Comparison of ENCODE assay signal across 24 mouse cellular contexts in the genomic region with DNA sequence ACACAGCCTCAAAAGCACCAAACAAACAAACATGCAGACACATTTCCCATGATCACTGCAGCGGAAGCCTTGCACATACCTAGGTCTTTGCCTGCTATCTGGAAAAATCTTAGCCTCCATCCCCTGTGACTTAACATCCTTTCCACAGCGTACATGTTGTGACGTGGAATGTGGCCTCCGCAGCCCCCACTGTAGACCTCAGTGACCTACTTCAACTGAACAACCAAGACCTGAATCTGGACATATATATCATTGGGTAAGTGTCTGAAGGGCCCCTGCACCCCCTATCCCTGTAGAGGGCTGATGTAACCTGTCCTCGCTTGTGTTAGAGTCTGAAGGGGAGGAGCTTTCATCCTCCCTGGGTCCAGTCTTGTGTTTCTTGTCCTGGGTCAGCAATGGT. TPM values are rescaled to one million over a fixed set of nuclear protein-coding genes. Genes with fewer than 3 reads are reported as not detected.
A peak's percentile ranks its signal among the peaks of the same experiment; 100 is the strongest.
DNase-seq lines count a peak whose midpoint lies in the region; ATAC-seq and TF ChIP-seq lines count a peak whose summit lies in the region.
"Had no signal": no experiment of that assay in that cellular context is flagged by ENCODE, and none has a peak within 500 bp of the region (broad histone marks: within the 10 kb centered on the region; RNA-seq: fewer than 3 reads in every experiment).

No protein-coding gene starts in this region.

- TF ChIP-seq POLR2A in heart, adult 2 months (IDR thresholded peaks at IDR 0.05; ENCODE audit: insufficient read depth, low read depth, low read length): no peak

- no peak for DNase-seq in gastrocnemius, adult 2 months
- no peak for DNase-seq in gastrocnemius, postnatal 4 days (ENCODE audit: low spot score in 2 of 2)
- DNase-seq in heart, adult 2 months: no peak
- no peak for DNase-seq in heart, postnatal 36 days
- DNase-seq in liver: no peak
- no peak for DNase-seq in midbrain, embryonic 11.5 days (ENCODE audit: low spot score, missing footprints)
- DNase-seq: adrenal gland, adult 2 months; adrenal gland, postnatal 10 days; adrenal gland, postnatal 25 days; cerebellum, adult 11 months; cerebellum, adult 18-20 months; cerebellum, adult 8-10 months; cerebellum, adult 9-11 months; cerebellum, postnatal 14 days; cerebellum, postnatal 36 days; embryo, embryonic 11 days had no signal

- no peaks in the 10 kb centered on the region for H3K27me3 ChIP-seq in heart, adult 2 months (ENCODE audit: control insufficient read depth, insufficient read depth, low read length)
- no peaks in the 10 kb centered on the region for H3K27me3 ChIP-seq in liver, embryonic 12.5 days (replicated peaks)
- H3K27me3 ChIP-seq in midbrain, embryonic 13.5 days: no peaks in the 10 kb centered on the region
- no peaks in the 10 kb centered on the region for H3K27me3 ChIP-seq in midbrain, embryonic 11.5 days (ENCODE audit: control insufficient read depth, insufficient read depth, low read length)
- H3K27me3 ChIP-seq: embryonic facial prominence, embryonic 12.5 days; embryonic facial prominence, embryonic 15.5 days; forebrain, embryonic 12.5 days had no signal

- peak overlapping the region; percentile 85; the same call in 1 of the 2 replicates for H3K27ac ChIP-seq in gastrocnemius, adult 2 months
- peak overlapping the region; percentile 62; the same call in 1 of the 2 replicates for H3K27ac ChIP-seq in heart, adult 2 months
- H3K27ac ChIP-seq in liver, embryonic 12.5 days: no peak overlapping the region
- no peak overlapping the region for H3K27ac ChIP-seq in midbrain, embryonic 13.5 days
- H3K27ac ChIP-seq in midbrain, embryonic 11.5 days (ENCODE audit: low read depth, low read length): no peak overlapping the region
- H3K27ac ChIP-seq: embryonic facial prominence, embryonic 12.5 days; embryonic facial prominence, embryonic 15.5 days; forebrain, embryonic 10.5 days; forebrain, embryonic 12.5 days had no signal

- 89% methylated on average over 5 of the region's 5 CpGs for WGBS in heart, adult 2 months
- 85% methylated on average over 5 of the region's 5 CpGs for WGBS in liver, embryonic 12.5 days (ENCODE audit: insufficient replicate concordance)
- 97% methylated on average over 5 of the region's 5 CpGs for WGBS in midbrain, embryonic 13.5 days
- 93% methylated on average over 5 of the region's 5 CpGs for WGBS in midbrain, embryonic 11.5 days

- no peaks in the 10 kb centered on the region for H3K9me3 ChIP-seq in liver, embryonic 12.5 days (replicated peaks)
- no peaks in the 10 kb centered on the region for H3K9me3 ChIP-seq in midbrain, embryonic 13.5 days
- H3K9me3 ChIP-seq in midbrain, embryonic 11.5 days (ENCODE audit: control insufficient read depth, low read length): no peaks in the 10 kb centered on the region
- H3K9me3 ChIP-seq: embryonic facial prominence, embryonic 12.5 days; embryonic facial prominence, embryonic 15.5 days; forebrain, embryonic 10.5 days; forebrain, embryonic 12.5 days had no signal

- H3K4me3 ChIP-seq in gastrocnemius, adult 2 months: no peak overlapping the region; the same call in 1 of the 2 replicates
- no peak overlapping the region for H3K4me3 ChIP-seq in heart, adult 2 months
- H3K4me3 ChIP-seq in liver, embryonic 12.5 days: no peak overlapping the region
- no peak overlapping the region for H3K4me3 ChIP-seq in midbrain, embryonic 13.5 days (replicated peaks)
- H3K4me3 ChIP-seq in midbrain, embryonic 11.5 days (ENCODE audit: low read depth, low read length): no peak overlapping the region
- H3K4me3 ChIP-seq: embryonic facial prominence, embryonic 12.5 days; embryonic facial prominence, embryonic 15.5 days; forebrain, embryonic 10.5 days; forebrain, embryonic 12.5 days had no signal

- H3K4me1 ChIP-seq in heart, adult 2 months (ENCODE audit: control insufficient read depth, insufficient read depth, low read length): peaks cover 23% of the 10 kb centered on the region
- peaks cover 26% of the 10 kb centered on the region for H3K4me1 ChIP-seq in liver, embryonic 12.5 days
- H3K4me1 ChIP-seq in midbrain, embryonic 13.5 days (replicated peaks): peaks cover 22% of the 10 kb centered on the region
- H3K4me1 ChIP-seq in midbrain, embryonic 11.5 days (ENCODE audit: control insufficient read depth, insufficient read depth, low read length): peaks cover 11% of the 10 kb centered on the region

- no peaks in the 10 kb centered on the region; the same call in 1 of the 2 replicates for H3K79me2 ChIP-seq in heart, adult 2 months (replicated peaks; ENCODE audit: control insufficient read depth, insufficient read depth, low read length)

- no peak for ATAC-seq in liver, embryonic 12.5 days
- ATAC-seq in midbrain, embryonic 13.5 days: no peak
- no peak for ATAC-seq in midbrain, embryonic 11.5 days (ENCODE audit: low FRiP score)
- ATAC-seq: forebrain, embryonic 14.5 days; forebrain, embryonic 16.5 days had no signal

- intact Hi-C loops in gastrocnemius, adult 2 months (cut with DNase I): loop anchor here (5.0 kb wide), 1 partner anchor 119 kb away; no protein-coding TSS in a partner anchor
- intact Hi-C loops in heart, adult 2 months (cut with DNase I): no loop called here
- intact Hi-C loops in heart, postnatal 36 days (cut with DNase I): no loop called here

- no peak overlapping the region for H3K9ac ChIP-seq in heart, adult 2 months (ENCODE audit: low read depth, low read length)
- no peak overlapping the region for H3K9ac ChIP-seq in liver, embryonic 12.5 days
- 0 out of 2 replicates have a peak overlapping the region, but pooled peaks have one; percentile 45 for H3K9ac ChIP-seq in midbrain, embryonic 13.5 days (replicated peaks)
- H3K9ac ChIP-seq in midbrain, embryonic 11.5 days (ENCODE audit: low read length): no peak overlapping the region
- H3K9ac ChIP-seq: embryonic facial prominence, embryonic 12.5 days; embryonic facial prominence, embryonic 15.5 days had no signal

- no peak for TF ChIP-seq EP300 in heart, adult 2 months (IDR thresholded peaks at IDR 0.05; ENCODE audit: insufficient read depth, low read depth, low read length)

- TF ChIP-seq CTCF in gastrocnemius, adult 2 months (IDR thresholded peaks at IDR 0.05): no peak
- no peak for TF ChIP-seq CTCF in heart, adult 2 months (IDR thresholded peaks at IDR 0.05)

- peak overlapping the region; percentile 74; the same call in 1 of the 2 replicates for H3K4me2 ChIP-seq in liver, embryonic 12.5 days
- no peak overlapping the region for H3K4me2 ChIP-seq in midbrain, embryonic 13.5 days (replicated peaks)
- H3K4me2 ChIP-seq in midbrain, embryonic 11.5 days: no peak overlapping the region
- H3K4me2 ChIP-seq: embryonic facial prominence, embryonic 15.5 days; forebrain, embryonic 12.5 days had no signal

- H3K36me3 ChIP-seq in heart, adult 2 months (ENCODE audit: control insufficient read depth, insufficient read depth, low read length): peaks cover 15% of the 10 kb centered on the region
- H3K36me3 ChIP-seq in liver, embryonic 12.5 days: peaks cover 42% of the 10 kb centered on the region
- H3K36me3 ChIP-seq in midbrain, embryonic 13.5 days: peaks cover 48% of the 10 kb centered on the region
- no peaks in the 10 kb centered on the region for H3K36me3 ChIP-seq in midbrain, embryonic 11.5 days (ENCODE audit: control insufficient read depth, insufficient read depth, low read length)

RNA-seq across cellular contexts. Expression of a gene that starts 2.1 kb away (rescaled TPM):
- 10 to 100 TPM; 25.9 to 27.4 TPM for total RNA-seq in gastrocnemius, adult 2 months (2021)
- 10 to 100 TPM; 26.7 to 28.4 TPM for total RNA-seq in gastrocnemius, postnatal 4 days (2021)
- 10 to 100 TPM; 24.5 to 30.2 TPM for total RNA-seq in heart, adult 2 months (2021)
- 42.8 and 59.8 TPM in 2 replicates for polyA plus RNA-seq in heart, adult 2 months (2012; rRNA removed)
- total RNA-seq in heart, postnatal 36 days (2021): 10 to 100 TPM; 32.7 to 33.5 TPM
- 15.0 and 15.8 TPM in 2 replicates for polyA plus RNA-seq in liver, embryonic 12.5 days (2016; fragmentation: Nextera tagmentation; extraction: Ambion mirVana)
- 41.9 and 43.4 TPM in 2 replicates for polyA plus RNA-seq in midbrain, embryonic 13.5 days (2015; fragmentation: Nextera tagmentation; extraction: Ambion mirVana)
- 23.7 and 25.6 TPM in 2 replicates for polyA plus RNA-seq in midbrain, embryonic 11.5 days (2014; fragmentation: Nextera tagmentation; extraction: Ambion mirVana)

RNA-seq across cellular contexts. Expression of a gene that starts 17.4 kb away (rescaled TPM):
- total RNA-seq in gastrocnemius, adult 2 months (2021): 10 to 100 TPM; 34.1 to 43.9 TPM
- 10 to 100 TPM; 87.9 to 88.1 TPM for total RNA-seq in gastrocnemius, postnatal 4 days (2021)
- 100 to 1,000 TPM in 1 of 2 experiments, 10 to 100 TPM in 1; 96.9 to 105 TPM for total RNA-seq in heart, adult 2 months (2021)
- polyA plus RNA-seq in heart, adult 2 months (2012; rRNA removed): 68.7 and 94.7 TPM in 2 replicates
- total RNA-seq in heart, postnatal 36 days (2021): 100 to 1,000 TPM; 110 to 122 TPM
- polyA plus RNA-seq in liver, embryonic 12.5 days (2016; fragmentation: Nextera tagmentation; extraction: Ambion mirVana): 34.6 and 35.5 TPM in 2 replicates
- polyA plus RNA-seq in midbrain, embryonic 13.5 days (2015; fragmentation: Nextera tagmentation; extraction: Ambion mirVana): 6.5 and 7.6 TPM in 2 replicates
- 9.8 and 10.2 TPM in 2 replicates for polyA plus RNA-seq in midbrain, embryonic 11.5 days (2014; fragmentation: Nextera tagmentation; extraction: Ambion mirVana)

RNA-seq across cellular contexts. Expression of a gene that starts 45.0 kb away (rescaled TPM):
- total RNA-seq in gastrocnemius, adult 2 months (2021): 100 to 1,000 TPM; 151 to 206 TPM
- 100 to 1,000 TPM; 106 to 117 TPM for total RNA-seq in gastrocnemius, postnatal 4 days (2021)
- 10 to 100 TPM; 96.6 to 99.1 TPM for total RNA-seq in heart, adult 2 months (2021)
- 57.2 and 95.9 TPM in 2 replicates for polyA plus RNA-seq in heart, adult 2 months (2012; rRNA removed)
- 100 to 1,000 TPM; 103 to 112 TPM for total RNA-seq in heart, postnatal 36 days (2021)
- 65.7 and 69.3 TPM in 2 replicates for polyA plus RNA-seq in liver, embryonic 12.5 days (2016; fragmentation: Nextera tagmentation; extraction: Ambion mirVana)
- 77.8 and 99.2 TPM in 2 replicates for polyA plus RNA-seq in midbrain, embryonic 13.5 days (2015; fragmentation: Nextera tagmentation; extraction: Ambion mirVana)
- polyA plus RNA-seq in midbrain, embryonic 11.5 days (2014; fragmentation: Nextera tagmentation; extraction: Ambion mirVana): 87.9 and 90.7 TPM in 2 replicates

RNA-seq across cellular contexts. Expression of a gene that starts 46.1 kb away (rescaled TPM):
- 10 to 100 TPM; 53.4 to 64.3 TPM for total RNA-seq in gastrocnemius, adult 2 months (2021)
- 10 to 100 TPM; 67.5 to 76.6 TPM for total RNA-seq in gastrocnemius, postnatal 4 days (2021)
- total RNA-seq in heart, adult 2 months (2021): 10 to 100 TPM; 82.9 to 90.3 TPM
- 27.6 and 64.4 TPM in 2 replicates for polyA plus RNA-seq in heart, adult 2 months (2012; rRNA removed)
- 10 to 100 TPM; 78.4 to 84.2 TPM for total RNA-seq in heart, postnatal 36 days (2021)
- polyA plus RNA-seq in liver, embryonic 12.5 days (2016; fragmentation: Nextera tagmentation; extraction: Ambion mirVana): 50.2 and 53.6 TPM in 2 replicates
- 129 and 130 TPM in 2 replicates for polyA plus RNA-seq in midbrain, embryonic 13.5 days (2015; fragmentation: Nextera tagmentation; extraction: Ambion mirVana)
- polyA plus RNA-seq in midbrain, embryonic 11.5 days (2014; fragmentation: Nextera tagmentation; extraction: Ambion mirVana): 128 and 130 TPM in 2 replicates

Comparison
In these comparisons a context has a peak if more than half of its experiments do, and no peak if none do; other contexts are left out.
1. H3K27ac ChIP-seq: peak in gastrocnemius, adult 2 months (single experiment) and heart, adult 2 months (single experiment); none in liver, embryonic 12.5 days (single experiment), midbrain, embryonic 13.5 days (single experiment) and midbrain, embryonic 11.5 days (single experiment).